Mouse (Mus musculus) kidney, adult 2 months (tissue): ENCODE results near the gene Hdac5.

Experiments used
- CTCF ChIP-seq: fragments of 200-500 bp; conservative IDR thresholded peaks from 2 replicates; pipeline ENCODE4 v1.5.1; 2011; ENCODE audit warnings: low read depth, mild to moderate bottlenecking, control low read depth, low read length, moderate library complexity, mixed read lengths; ENCODE audit not compliant: insufficient read depth, insufficient read length
- POLR2A ChIP-seq: fragments of 200-500 bp; IDR thresholded peaks from one replicate; pipeline ENCODE4 v1.6.1; 2011; ENCODE audit warnings: low read depth, low read length, control low read depth

GRCm38 (mm10) chr11:102215511-102215910 is 14.5 kb downstream of the Hdac5 start:
- TF ChIP-seq CTCF, result no peak
- TF ChIP-seq POLR2A, result no peak
